Mouse (Mus musculus) kidney, adult 2 months (tissue): ENCODE results near the gene Xylt1. TPM values are rescaled to one million over a fixed set of nuclear protein-coding genes. Genes with fewer than 3 reads are reported as not detected.

ENCODE experiments used
- DNase-seq: peaks from one replicate; pipeline ENCODE4 v3.0.0; 2021
- H3K27ac ChIP-seq: fragments of 200-500 bp; 2 replicates; pipeline ENCODE4 v1.5.1; 2012; ENCODE audit warnings: low read depth, low read length, control low read depth, inconsistent platforms; ENCODE audit not compliant: insufficient read depth
- H3K27me3 ChIP-seq: fragments of 200-500 bp; replicated peaks from 2 replicates; pipeline ENCODE4 v1.6.1; 2012; ENCODE audit warnings: mild to moderate bottlenecking, moderate library complexity, low read length, inconsistent platforms; ENCODE audit not compliant: control insufficient read depth, insufficient read depth
- H3K36me3 ChIP-seq: fragments of 200-500 bp; 2 replicates; pipeline ENCODE4 v1.6.1; 2012; ENCODE audit warnings: mild to moderate bottlenecking, moderate library complexity, low read length, inconsistent platforms; ENCODE audit not compliant: control insufficient read depth, insufficient read depth
- H3K4me1 ChIP-seq: fragments of 200-500 bp; 2 replicates; pipeline ENCODE4 v1.6.1; 2011; ENCODE audit warnings: low read length; ENCODE audit not compliant: control insufficient read depth, insufficient read depth
- H3K4me3 ChIP-seq: fragments of 200-500 bp; 2 replicates; pipeline ENCODE4 v1.5.1; 2011; ENCODE audit warnings: mild to moderate bottlenecking, low read depth, low read length, control low read depth; ENCODE audit not compliant: insufficient read depth
- CTCF ChIP-seq: fragments of 200-500 bp; conservative IDR thresholded peaks from 2 replicates; pipeline ENCODE4 v1.5.1; 2011; ENCODE audit warnings: low read depth, mild to moderate bottlenecking, control low read depth, low read length, moderate library complexity, mixed read lengths; ENCODE audit not compliant: insufficient read depth, insufficient read length
- POLR2A ChIP-seq: fragments of 200-500 bp; IDR thresholded peaks from one replicate; pipeline ENCODE4 v1.6.1; 2011; ENCODE audit warnings: low read depth, low read length, control low read depth
- WGBS: fragments of 180-500 bp; shearing (Covaris S2); methylation state at CpG from one replicate; pipeline ENCODE4 v1.1.7; 2018; 5-methylcytosine and 5-hydroxymethylcytosine counted together
- polyA plus RNA-seq: library from polyadenylated mRNA; depleted of rRNA; stranded (reverse); fragments of >200 nt; gene quantifications from 2 replicates; pipeline ENCODE4 v1.2.3, GENCODE M21; 2012

Gene Xylt1
- polyA plus RNA-seq, 1 experiment: 6.1 TPM

DNA sequence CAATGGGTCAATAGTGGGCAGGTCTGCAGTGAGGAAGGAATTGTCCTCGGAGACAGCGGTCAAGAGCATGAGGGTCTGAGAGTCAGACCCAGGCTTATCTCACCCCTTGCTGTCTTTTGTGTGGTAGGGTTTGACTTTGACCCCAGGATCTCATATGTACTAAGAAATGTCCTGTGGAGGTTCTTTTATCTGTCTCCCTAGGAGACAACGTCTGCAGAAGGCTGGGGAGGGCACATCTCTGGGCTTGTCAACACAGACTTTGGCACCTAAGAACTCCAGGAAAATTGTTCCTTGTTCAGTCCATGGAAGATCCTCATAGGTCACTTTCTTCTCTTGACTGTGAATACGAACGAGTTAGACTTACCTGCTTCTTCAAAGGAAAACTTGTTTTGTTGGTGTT lies 109.2 kb downstream of the Xylt1 start:
- TF ChIP-seq CTCF (no peak), POLR2A (no peak)
- no peak for DNase-seq
- H3K4me1 ChIP-seq: peaks cover 4% of the 10 kb centered on the region; the same call in 1 of the 2 replicates
- no peak overlapping the region for H3K4me3 ChIP-seq
- no peak overlapping the region for H3K27ac ChIP-seq
- no peaks in the 10 kb centered on the region for H3K27me3 ChIP-seq
- H3K36me3 ChIP-seq: no peaks in the 10 kb centered on the region
- WGBS: 71% methylated on average over 5 of the region's 5 CpGs

DNA sequence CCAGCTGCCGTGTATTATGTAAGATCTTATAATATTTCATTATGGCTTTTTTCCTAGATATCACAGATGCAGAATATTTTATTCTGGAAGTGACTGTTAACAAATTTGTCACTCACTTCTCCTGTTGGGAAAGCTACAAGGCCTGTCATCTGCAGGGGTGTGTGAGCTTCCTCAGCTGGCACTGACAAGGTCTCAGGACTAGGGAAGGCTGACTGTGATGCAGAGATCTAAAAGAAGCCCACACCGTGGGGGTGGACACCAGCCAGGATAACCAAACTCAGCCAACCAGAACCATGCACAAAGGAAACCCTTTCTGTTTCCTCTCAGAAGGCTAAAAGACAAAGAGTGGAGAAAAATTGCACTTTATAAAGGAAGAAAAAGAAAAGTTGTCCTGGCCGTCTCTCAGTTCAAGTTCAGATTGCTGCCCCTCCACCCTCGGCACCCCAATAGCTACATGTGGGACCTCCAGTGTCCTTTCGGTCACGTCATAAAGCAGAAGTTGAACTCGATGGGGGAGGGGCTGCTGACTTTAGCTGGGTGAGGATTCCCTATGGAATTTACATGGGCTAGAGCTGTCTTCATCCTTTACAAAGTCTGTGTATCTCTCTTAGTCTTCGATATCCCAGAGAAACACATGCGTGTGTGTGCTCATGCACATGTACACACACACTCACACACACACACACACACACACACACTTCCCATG lies 109.9 kb downstream of the Xylt1 start:
- Histone ChIP-seq H3K27me3 (no peaks in the 10 kb centered on the region), H3K4me1 (peaks cover 4% of the 10 kb centered on the region; the same call in 1 of the 2 replicates), H3K36me3 (no peaks in the 10 kb centered on the region), H3K4me3 (no peak overlapping the region), H3K27ac (no peak overlapping the region)
- no peak for DNase-seq
- TF ChIP-seq POLR2A (no peak), CTCF (no peak)
- WGBS: 65% methylated on average over 9 of the region's 9 CpGs

GRCm38 (mm10) chr7:117491495-117491894 lies 110.7 kb downstream of the Xylt1 start:
- no peaks in the 10 kb centered on the region for H3K36me3 ChIP-seq
- no peaks in the 10 kb centered on the region for H3K27me3 ChIP-seq
- 82% methylated on average over 5 of the region's 5 CpGs for WGBS
- TF ChIP-seq CTCF: no peak
- no peak for TF ChIP-seq POLR2A
- H3K4me1 ChIP-seq: peaks cover 4% of the 10 kb centered on the region; the same call in 1 of the 2 replicates
- H3K27ac ChIP-seq: no peak overlapping the region
- H3K4me3 ChIP-seq: no peak overlapping the region
- no peak for DNase-seq

- Histone ChIP-seq H3K4me1 (peaks cover 4% of the 10 kb centered on the region; the same call in 1 of the 2 replicates), H3K27ac (no peak overlapping the region), H3K27me3 (no peaks in the 10 kb centered on the region), H3K4me3 (no peak overlapping the region), H3K36me3 (no peaks in the 10 kb centered on the region)
- no peak for DNase-seq
- TF ChIP-seq CTCF (no peak), POLR2A (no peak)
- WGBS: 96% methylated on average over 6 of the region's 6 CpGs
These were observed 113.4 kb downstream of the Xylt1 start for GRCm38 (mm10) chr7:117494210-117494609.

GRCm38 (mm10) chr7:117494618-117495310 lies 114.0 kb downstream of the Xylt1 start:
- Histone ChIP-seq H3K4me3 (no peak overlapping the region), H3K4me1 (peaks cover 1% of the 10 kb centered on the region; the same call in 1 of the 2 replicates), H3K27ac (no peak overlapping the region), H3K27me3 (no peaks in the 10 kb centered on the region), H3K36me3 (no peaks in the 10 kb centered on the region)
- no peak for DNase-seq
- 74% methylated on average over 8 of the region's 8 CpGs for WGBS
- TF ChIP-seq CTCF: no peak

GRCm38 (mm10) chr7:117495751-117496150 lies 115.0 kb downstream of the Xylt1 start:
- 74% methylated on average over 8 of the region's 8 CpGs for WGBS
- Histone ChIP-seq H3K4me1 (no peaks in the 10 kb centered on the region; the same call in 1 of the 2 replicates), H3K36me3 (no peaks in the 10 kb centered on the region), H3K27ac (no peak overlapping the region), H3K4me3 (no peak overlapping the region), H3K27me3 (no peaks in the 10 kb centered on the region)
- no peak for TF ChIP-seq POLR2A
- TF ChIP-seq CTCF: no peak
- DNase-seq: no peak

DNA sequence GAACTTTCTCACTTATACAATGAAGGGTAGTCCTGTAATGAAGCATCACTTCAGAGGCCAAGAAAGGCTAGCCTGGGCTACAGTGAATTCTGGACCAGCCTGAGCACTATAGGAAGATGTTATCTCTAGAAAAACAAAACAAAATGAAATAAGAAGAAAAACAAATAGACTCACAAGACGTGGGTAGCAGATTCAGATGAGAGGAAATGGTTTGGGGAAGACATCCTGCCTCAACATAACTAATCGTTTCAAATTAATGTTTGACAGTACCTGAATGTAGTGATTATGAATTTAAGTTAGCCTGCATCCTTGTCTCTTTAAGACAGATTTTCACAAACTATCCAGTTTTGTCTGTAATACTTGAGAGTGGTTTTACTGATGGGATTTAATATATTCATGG lies 117.4 kb downstream of the Xylt1 start:
- H3K27ac ChIP-seq: no peak overlapping the region
- DNase-seq: no peak
- 70% methylated on average over 2 of the region's 2 CpGs for WGBS
- no peaks in the 10 kb centered on the region; the same call in 1 of the 2 replicates for H3K4me1 ChIP-seq
- TF ChIP-seq CTCF: no peak
- no peak for TF ChIP-seq POLR2A
- H3K27me3 ChIP-seq: no peaks in the 10 kb centered on the region
- no peaks in the 10 kb centered on the region for H3K36me3 ChIP-seq
- no peak overlapping the region for H3K4me3 ChIP-seq
